Mouse (Mus musculus): ENCODE results near the gene Pdk1.

DNA sequence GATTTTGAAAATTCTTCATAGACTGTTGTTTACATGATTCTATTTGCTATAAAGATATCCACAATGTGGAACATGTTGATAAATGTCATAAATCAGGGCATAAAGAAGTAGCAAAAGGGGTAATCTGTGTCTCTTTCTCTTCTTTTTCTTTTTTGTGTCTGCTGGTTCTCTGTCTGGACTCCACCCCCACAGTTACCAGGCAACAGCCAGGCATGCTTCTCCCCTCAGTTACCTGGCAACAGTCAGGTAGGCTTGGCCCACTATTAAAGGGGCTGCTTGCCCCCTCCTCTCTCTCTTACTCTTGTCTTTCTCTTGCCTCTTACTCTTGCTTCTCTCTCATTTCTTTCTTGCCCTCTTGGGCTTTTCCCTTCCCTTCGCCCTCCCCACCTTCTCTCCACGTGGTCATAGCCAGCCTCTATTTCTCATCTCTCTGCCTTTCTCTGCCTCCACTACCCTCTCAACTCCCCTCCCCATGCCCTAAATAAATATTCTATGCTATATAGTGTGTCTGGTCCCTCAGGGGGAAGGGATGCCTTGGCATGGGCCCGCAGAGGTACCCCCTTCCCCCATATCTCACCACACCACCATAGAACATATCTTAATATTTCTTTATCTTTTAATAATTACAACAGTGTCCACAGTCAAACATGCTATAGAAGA is 64.8 kb downstream of the Pdk1 start:
- TF ChIP-seq CTCF (IDR thresholded peaks at IDR 0.05) (no peak), POLR2A (IDR thresholded peaks at IDR 0.05; ENCODE audit: insufficient read depth, low read depth, low read length) (no peak)

Data from heart, adult 2 months (tissue).